Mouse (Mus musculus): ENCODE data around the gene Fbxo47.
A peak's percentile ranks its signal among the peaks of the same experiment; 100 is the strongest.

Gene Fbxo47

GRCm38 (mm10) chr11:97829365-97829764 is 54.6 kb downstream of the Fbxo47 start:
- no peak for DNase-seq

- DNase-seq = no peak
Observed at GRCm38 (mm10) chr11:97827654-97828053, 56.3 kb downstream of the Fbxo47 start.

GRCm38 (mm10) chr11:97826414-97826813 is 57.5 kb downstream of the Fbxo47 start:
- no peak for DNase-seq

GRCm38 (mm10) chr11:97825971-97826370 is 58.0 kb downstream of the Fbxo47 start:
- no peak for DNase-seq

GRCm38 (mm10) chr11:97825295-97825694 is 58.7 kb downstream of the Fbxo47 start:
- peak; percentile 65 for DNase-seq

GRCm38 (mm10) chr11:97824895-97825294 is 59.1 kb downstream of the Fbxo47 start:
- DNase-seq = peak; percentile 79

- no peak for DNase-seq
Observed at GRCm38 (mm10) chr11:97824168-97824567, 59.8 kb downstream of the Fbxo47 start.

GRCm38 (mm10) chr11:97822840-97823603 is 60.9 kb downstream of the Fbxo47 start:
- peak; percentile 56 for DNase-seq

GRCm38 (mm10) chr11:97821401-97822064 is 62.4 kb downstream of the Fbxo47 start:
- no peak for DNase-seq

GRCm38 (mm10) chr11:97820840-97821239 is 63.1 kb downstream of the Fbxo47 start:
- DNase-seq = no peak

GRCm38 (mm10) chr11:97819923-97820322 is 64.0 kb downstream of the Fbxo47 start:
- no peak for DNase-seq

- no peak for DNase-seq
Observed at GRCm38 (mm10) chr11:97819102-97819501, 64.9 kb downstream of the Fbxo47 start.

- DNase-seq = peak; percentile 80
Observed at GRCm38 (mm10) chr11:97818571-97818970, 65.4 kb downstream of the Fbxo47 start.

GRCm38 (mm10) chr11:97818003-97818402 is 66.0 kb downstream of the Fbxo47 start:
- no peak for DNase-seq

GRCm38 (mm10) chr11:97817379-97817778 is 66.6 kb downstream of the Fbxo47 start:
- no peak for DNase-seq

- DNase-seq = no peak
Observed at GRCm38 (mm10) chr11:97816916-97817315, 67.0 kb downstream of the Fbxo47 start.

GRCm38 (mm10) chr11:97816176-97816575 is 67.8 kb downstream of the Fbxo47 start:
- DNase-seq = no peak

- DNase-seq = no peak
Observed at GRCm38 (mm10) chr11:97815736-97816135, 68.2 kb downstream of the Fbxo47 start.

GRCm38 (mm10) chr11:97813746-97814515 is 70.0 kb downstream of the Fbxo47 start:
- no peak for DNase-seq

- no peak for DNase-seq
Observed at GRCm38 (mm10) chr11:97813085-97813484, 70.9 kb downstream of the Fbxo47 start.

- no peak for DNase-seq
Observed at GRCm38 (mm10) chr11:97812491-97812921, 71.4 kb downstream of the Fbxo47 start.

- DNase-seq = no peak
Observed at GRCm38 (mm10) chr11:97811569-97812362, 72.2 kb downstream of the Fbxo47 start.

GRCm38 (mm10) chr11:97810970-97811369 is 73.0 kb downstream of the Fbxo47 start:
- no peak for DNase-seq
